Mouse (Mus musculus): ENCODE data around the gene Ttc39b. TPM values are rescaled to one million over a fixed set of nuclear protein-coding genes. Genes with fewer than 3 reads are reported as not detected.
"Not testable (repeated sequence)": the region's sequence is repeated elsewhere in the genome, so short reads cannot be mapped to it uniquely, and the experiment has no call there.

The Ttc39b gene
- total RNA-seq, 2 experiments from 2014 or later: 14.8 to 20.9 TPM

DNA sequence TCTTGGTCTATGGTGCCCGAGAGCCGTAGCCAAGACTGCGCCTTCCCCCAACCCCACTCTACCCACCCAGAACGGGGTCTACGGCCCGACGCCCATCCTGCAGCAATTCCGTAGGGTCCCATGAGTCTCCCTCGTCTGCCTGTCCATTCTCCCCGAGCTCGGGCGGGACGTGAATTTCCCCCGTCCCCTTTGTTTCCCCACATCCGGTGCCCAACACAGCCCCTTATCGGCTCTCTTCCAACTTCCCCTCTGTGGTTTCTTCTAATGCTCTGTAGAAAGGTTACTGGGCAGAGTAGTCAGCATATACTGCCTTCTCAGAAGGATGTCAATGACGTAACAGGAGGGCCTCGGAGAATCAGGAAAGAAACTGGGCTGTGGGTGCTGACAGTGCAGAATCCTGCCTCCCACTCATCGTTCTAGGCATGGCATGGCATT is 50.4 kb downstream of the Ttc39b start:
- DNase-seq: peak; percentile 26 to 66

DNA sequence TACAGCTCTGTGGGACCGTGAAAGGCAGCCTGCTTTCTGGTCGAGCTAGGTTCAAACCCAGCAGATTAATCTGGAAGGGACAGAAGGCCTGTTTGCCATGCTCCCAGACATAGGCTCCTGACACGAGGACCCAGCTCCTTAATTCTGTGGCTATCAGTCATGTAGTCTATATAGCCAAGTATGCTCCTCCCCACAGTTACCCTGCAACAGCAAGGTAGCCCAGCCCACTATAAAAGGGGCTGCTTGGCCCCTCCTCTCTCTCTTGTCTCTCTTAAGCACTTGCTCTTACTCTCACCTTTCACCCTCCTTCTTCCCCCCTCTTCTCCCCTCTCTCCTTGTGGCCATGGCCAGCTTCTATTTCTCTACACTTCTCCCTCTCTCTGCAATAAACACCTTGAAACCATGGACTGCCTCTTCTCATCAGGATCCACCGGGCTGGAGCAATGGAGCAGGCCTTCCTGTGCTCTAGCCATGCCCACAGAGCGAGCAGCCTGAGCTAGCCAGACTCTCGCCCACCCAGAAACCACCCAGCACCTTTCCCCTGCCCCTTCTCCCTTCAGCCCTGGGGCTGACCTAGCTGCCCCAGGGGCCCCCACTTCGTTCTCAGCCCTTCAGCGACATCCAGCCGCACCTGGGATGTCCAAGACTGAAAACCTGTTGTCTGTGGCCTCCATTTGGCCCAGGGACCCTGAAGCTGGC is 51.0 kb downstream of the Ttc39b start:
- no peak for DNase-seq

DNA sequence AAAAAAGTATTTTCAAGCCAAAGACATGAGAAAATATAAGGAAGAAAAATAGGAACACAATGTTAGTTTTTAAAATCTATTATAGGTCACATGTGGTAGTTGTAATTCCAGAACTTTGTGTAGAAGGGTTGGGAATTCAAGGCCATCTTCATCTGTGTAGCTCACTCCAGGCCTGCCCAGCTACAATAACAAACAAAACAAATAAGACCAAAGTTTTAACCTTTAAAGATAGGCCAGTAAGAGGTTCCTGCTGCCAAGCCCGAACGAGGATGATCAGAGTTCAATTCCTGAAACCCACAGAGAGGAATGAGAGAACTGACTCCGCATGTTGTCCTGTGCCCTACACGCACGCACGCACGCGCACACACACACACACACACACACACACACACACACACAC is 53.6 kb downstream of the Ttc39b start:
- DNase-seq: no peak

DNA sequence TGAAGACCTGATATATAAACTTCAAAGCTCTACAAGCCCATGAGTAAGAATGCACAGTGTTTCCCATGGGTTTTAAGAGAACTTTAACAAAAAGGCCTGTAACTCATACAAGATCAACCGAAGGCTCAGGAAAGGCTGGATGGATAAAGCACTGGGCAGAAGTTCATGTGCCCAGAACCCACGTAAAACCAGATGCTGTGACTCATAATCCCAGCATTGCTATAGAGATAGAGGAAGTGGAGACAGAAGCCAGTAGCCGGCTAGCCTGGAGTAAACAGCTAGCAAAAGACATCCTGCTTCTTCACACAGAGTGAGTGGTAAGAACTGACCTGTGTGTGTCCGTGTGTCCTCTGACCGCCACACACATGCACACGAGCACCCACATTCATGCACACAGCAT is 54.4 kb downstream of the Ttc39b start:
- DNase-seq: peak in 1 of 2 experiments; percentile 31

DNA sequence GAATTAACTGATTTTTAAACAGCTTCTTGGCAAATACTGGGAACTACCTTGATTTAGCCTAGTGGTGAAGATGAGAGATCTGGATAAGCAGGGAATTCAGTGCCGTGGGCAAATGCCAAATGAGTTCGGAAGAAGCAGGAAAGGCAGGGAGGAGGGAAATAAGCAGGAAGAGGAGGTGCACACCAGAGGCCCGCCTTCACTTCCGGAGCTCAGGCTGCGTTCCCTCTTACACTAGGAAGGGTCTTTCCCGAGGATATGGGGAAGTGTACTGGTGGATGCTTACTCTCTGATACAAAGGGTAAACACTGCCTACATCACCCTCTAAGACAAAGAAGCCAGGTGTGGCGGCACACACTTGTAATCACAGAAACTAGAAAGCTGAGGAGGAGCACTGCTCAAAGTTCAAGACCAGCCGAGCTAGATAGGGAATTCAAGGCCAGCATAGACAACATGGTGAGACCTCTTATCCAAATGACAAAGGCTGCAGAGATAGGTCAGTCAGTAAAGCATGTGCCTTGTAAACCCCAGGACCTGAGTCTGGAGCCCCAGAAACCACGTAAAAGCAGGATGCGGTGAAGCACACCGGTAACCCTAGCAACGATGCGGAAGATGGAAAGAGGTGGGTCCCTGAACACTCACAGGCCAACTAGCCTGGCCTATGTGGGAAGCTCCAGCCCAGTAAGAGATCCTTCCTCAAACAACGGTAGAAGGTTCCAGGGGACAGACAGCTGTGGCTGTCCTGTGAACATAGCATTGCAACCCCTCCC is 57.9 kb downstream of the Ttc39b start:
- DNase-seq: peak in 1 of 2 experiments; percentile 20

DNA sequence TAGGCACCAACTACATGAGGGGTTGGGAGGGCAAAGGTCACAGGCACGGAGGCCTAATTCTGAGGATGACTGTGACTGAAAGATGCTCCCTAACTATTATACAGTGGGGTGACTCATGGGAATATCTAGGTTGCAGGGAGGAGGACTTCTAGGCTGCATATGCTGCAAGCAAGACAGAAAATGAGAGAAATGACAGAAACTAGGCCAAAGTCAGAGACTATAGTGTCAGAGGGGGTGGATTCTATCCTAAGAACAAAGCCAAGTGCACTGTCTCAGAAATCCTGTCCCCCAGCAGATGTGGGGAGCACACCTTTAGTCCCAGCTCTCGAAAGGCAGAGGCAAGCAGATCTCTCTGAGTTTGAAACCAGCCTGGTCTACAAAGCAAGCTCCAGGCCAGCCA is 59.2 kb downstream of the Ttc39b start:
- DNase-seq: no peak

DNA sequence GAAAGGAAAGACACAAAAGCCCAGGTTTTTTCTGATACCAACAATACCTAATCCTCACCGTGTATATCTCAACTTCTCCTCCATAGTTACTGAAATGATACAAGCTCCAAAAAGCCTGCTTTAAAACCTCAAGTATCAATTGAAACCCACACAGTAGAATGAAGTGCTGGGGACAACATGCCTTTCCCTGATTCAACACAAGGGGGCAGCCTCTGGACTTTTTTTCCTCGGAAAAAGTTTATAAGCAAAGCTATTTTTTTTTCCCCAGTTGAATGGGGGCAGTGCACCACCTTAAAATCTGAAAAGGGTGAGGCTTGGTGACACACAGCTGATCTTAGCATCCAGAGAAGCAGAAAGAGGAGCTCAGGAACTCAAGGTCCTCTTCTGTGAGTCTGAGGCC is 62.1 kb downstream of the Ttc39b start:
- DNase-seq: peak; percentile 16 to 73

DNA sequence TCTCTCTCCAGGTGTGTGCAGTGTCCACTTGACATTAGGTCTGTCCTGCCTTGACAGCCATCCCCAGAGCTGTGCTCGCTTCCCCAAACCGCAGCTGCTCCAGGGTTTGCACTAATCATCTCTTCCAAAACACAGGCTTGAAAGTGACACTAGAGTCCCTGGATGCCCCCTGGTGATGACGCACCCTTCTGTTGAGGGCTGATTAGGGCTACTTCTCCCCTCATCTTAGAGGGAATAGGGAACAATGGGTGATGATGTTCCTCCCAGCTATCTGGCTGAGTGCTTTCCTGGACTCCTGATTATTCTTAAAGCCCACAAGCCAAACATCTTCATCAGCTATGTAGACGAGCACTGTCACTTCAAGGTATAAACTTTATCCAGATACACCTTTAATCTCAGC is 64.4 kb downstream of the Ttc39b start:
- DNase-seq: no peak

DNA sequence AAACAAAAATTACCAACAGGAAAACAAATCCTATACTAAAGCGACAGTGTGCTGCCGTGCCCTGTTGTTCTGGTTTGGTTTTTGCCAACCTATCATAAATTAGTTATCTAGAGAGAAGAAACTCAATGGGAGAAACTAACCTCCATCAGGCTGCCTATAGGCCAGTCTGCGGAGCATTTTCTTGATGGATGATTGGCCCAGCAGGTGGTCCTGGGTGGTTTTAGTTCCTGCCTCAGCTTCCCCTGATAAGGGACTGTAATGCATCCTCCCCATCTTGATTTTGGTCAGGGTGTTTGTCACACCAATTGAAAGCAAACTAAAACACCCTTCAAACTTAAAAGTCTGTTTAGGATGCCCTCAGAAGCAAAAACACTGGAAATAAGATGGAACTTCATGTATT is 65.8 kb downstream of the Ttc39b start:
- DNase-seq: no peak

DNA sequence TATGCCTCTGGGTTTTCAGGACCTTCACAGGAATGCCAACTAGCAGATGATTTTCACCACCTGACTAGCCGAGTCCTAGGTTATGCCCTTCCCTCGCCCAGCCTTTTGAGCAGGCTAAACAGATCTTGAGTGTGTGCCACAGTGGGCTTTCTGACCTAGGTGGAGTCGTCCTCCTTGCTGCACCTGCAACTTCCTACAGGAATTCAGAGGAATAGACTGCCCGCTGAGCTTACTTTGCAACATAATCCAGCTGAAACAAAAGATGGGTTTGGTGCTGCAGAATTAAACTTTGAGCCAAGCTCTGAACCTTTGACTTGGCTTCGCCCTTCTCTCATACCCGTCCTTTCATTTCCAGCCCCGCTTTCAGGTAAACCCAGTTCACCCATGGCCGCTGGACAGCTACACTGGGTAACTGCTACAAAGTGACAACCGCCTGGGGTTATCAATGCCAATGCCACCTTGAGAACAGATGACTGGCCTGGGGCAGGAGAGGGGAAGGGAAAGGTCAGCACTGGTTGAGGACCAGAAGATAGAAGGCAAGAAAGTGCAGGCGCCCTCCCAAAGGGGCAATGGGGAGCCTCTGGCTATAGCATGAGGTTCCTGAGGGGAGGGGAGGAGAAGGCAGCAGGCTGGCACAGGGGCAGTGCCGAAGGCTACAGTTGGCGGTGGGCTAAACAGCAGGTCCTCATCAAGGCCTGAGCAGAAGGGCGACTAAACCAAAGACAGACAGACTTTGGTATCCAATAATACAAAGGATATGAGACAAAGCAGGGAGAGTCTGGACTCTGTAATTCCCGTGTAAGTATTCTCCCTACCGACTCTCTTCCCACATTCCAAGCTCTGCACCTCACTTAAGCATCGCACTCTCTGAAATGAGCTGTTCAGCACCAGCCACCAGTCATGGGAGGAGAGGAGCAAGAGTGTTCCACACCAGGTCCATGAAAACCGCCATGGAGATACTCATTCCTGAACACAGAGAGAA is 66.5 kb downstream of the Ttc39b start:
- DNase-seq: no peak

DNA sequence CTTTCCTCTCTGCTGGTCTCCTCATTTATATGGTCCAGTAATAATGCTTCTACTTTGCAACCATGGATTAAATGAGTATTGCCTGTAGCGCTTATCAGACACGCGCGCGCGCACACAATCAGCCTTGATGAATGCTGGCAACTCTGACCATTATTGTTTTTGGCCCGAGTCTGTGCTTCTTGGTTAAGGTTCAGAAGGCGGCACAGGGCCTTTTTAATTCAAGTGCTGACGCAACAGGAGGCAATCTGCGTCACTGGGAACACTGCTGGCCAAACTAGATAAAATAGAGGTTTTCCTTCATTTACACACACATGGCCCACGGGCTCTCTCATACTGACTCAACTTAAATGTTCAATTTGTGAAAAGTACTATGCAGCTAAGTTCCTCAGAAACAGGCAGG is 67.3 kb downstream of the Ttc39b start:
- peak; percentile 52 to 64 for DNase-seq

DNA sequence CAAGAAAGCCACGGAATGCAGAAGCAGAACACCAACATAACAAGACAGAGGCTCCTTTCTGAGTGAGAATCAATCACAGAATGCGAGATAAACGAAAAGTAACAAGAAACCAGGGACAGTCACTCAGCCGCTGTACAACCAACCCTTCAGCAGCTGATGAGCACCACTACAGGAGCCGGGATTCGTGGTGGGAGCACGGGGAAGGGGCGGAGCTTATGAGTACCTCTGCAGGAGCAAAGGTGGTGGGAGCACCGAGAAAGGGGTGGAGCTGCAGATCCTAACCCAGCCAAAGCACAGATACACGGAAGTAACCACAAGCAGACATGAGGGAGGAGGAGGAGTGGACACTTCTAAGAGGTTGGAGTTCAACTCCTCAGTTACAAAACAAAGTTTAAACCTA is 69.1 kb downstream of the Ttc39b start:
- no peak for DNase-seq

DNA sequence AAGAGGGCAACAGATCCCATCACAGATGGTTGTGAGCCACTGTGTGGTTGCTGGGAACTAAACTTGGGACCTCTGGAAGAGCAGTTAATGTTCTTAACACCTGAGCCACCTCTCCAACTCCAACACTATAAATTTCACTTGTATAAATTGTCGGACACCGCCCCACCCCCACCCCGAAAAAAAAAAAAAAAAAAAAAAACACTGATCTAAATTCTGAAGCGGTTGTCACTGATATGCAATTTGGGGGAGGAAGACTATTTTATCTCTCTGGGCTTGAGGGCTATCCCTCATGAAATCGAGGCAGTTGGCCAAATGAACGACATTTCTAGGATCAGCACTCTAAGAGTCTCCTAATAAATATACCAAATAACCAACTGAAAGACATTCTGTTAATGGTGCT is 70.4 kb downstream of the Ttc39b start:
- no peak for DNase-seq

DNA sequence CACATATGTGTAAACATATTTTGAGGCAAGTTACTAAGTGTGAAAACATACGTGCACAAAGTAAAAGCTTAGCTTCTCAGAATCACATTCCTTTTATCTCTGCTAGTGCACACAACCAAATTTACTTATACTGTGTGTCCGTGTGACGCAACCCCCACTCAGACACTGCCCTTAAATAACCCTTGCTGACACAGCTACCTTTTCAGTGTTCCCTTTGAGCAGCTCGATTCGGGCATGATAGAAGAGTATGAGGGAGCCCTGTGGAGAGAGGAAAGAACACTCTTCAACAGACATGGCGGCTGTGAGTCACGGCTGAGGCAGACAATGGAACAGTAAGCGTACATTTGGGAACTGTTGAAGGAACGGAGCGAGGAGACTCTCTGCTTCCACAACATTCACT is 80.3 kb downstream of the Ttc39b start:
- DNase-seq: no peak

DNA sequence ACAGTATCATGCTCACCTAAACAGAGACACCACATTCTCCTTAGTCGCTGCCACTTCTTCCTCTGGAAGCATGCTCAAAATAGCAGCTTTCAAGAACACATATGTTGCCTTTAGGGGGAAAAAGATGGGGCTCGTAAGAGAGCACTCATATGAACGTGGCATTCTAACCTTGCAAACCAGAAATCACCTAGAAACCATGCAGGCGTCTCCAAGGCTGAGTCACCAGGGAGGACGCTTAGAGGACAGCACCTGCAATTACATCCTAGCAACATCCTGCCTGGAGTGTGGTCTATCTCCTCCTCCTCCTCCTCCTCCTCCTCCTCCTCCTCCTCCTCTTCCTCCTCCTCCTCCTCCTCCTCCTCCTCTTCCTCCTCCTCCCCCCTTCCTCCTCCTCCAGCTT is 82.4 kb downstream of the Ttc39b start:
- no peak for DNase-seq

DNA sequence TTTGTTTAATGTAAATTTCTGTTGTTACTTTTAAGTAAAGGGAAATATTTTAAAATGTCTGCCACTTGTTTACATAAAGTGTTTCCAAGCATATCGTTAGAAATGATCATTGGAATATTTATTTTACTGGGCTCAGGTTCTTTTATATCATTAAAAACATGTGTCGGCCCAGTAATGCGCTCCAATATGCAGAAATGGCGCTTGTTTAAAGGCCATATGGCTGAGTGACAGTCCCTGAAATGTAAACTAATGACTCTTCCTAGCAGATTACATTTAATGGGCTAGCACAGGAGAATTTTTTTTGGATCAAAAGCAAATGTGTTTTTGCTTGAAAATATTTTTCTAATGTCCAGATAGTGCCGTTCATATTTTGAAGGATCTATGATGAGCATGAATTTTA is 86.4 kb downstream of the Ttc39b start:
- no peak for DNase-seq

DNA sequence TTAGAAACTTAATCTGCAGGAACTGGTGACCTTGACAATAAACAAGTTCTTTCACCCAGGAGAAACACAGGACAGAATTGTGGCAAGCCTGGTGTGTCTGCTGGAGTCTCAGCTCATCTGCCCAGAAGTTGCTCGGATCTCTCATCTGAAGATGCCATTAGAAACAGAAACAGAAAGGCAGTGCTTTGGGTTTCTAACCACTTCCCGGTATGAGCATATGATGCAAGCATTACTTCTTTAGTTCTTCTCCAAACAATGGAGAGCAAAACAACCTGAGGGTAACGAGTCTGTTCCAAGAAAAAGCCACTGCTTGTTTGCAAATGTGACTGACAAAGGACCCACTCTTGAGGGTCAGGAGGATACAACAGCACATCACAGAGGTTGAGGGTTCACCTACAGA is 88.8 kb downstream of the Ttc39b start:
- DNase-seq: not testable (repeated sequence)

DNA sequence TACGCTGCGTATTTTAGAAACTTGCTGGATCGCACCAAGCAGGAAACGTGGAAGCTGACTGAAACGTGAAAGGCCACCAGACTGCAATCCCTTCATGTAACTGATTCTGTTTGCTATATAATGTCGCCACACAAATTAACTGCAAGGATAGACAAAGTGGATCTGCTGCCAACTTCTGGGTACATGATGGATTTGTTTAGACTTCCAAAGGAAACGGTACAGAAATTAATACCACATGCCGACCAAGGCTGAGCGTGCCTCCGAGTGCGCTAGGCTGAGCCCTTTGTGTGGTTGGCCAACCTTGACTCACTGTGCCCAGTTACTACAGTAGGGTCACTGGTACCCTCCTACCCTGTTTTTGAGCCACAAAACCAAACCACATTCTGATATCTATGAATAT is 89.3 kb downstream of the Ttc39b start:
- DNase-seq: no peak

DNA sequence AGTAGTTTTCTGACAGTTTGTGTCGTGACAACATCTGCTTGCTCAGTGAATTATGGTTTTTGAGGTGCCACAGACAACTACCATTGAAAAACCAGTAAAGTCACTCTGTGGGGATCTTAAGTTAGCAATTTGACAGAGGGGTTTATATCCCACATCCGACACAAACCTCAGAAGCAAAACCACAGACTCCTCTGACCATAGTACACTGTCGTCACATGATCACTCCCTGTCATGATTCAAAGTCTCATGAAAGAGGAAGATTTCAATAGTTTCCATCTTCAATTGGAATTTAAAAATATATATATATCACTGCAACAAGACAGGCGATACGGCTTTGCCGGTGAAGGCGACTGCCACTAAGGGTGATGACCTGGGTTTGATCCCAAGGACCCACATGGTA is 89.9 kb downstream of the Ttc39b start:
- no peak for DNase-seq

DNA sequence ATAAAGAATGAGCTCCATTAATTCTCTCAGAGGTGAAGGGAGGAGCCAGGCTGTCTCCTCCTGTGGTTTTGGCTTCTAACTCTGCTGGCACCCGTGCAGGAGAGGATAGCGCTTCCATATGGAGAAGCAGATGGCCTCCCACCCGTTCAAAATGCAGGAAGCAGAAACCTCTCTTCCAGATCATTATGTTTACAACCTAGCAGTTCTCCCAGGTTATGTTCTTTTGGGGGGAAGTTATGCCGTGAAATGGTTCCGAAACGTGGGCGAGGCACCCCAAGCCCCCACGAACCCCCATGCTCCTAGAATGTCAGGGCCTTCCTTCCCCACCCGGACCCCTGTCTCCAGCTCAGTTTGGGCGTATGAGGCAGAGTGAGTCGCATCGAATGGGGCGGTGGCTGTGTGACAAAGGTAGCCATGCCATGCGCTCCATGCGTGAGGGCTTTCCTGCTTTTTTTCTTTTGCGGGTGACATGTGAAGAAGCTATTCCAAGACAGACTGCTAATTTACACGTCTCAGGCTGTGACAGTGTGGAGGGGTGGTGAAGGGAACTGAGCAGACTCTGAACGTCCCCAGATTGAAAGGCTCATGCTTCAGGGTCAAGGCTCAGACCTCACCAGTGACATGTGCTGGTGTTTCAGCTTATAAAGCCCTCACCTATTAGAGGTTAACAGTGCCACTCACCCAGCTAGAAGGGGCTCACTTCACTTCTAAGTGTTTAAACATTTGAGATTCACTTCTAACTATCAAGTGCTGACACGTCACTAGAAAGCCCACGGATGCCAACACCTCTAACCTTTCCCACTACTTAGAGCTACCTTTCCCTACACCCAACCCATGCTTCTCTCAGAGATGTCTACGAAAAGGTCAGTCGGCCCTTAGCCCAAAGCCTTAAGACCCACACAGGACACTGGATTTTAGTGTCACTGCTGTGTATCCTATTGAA is 90.6 kb downstream of the Ttc39b start:
- no peak for DNase-seq

DNA sequence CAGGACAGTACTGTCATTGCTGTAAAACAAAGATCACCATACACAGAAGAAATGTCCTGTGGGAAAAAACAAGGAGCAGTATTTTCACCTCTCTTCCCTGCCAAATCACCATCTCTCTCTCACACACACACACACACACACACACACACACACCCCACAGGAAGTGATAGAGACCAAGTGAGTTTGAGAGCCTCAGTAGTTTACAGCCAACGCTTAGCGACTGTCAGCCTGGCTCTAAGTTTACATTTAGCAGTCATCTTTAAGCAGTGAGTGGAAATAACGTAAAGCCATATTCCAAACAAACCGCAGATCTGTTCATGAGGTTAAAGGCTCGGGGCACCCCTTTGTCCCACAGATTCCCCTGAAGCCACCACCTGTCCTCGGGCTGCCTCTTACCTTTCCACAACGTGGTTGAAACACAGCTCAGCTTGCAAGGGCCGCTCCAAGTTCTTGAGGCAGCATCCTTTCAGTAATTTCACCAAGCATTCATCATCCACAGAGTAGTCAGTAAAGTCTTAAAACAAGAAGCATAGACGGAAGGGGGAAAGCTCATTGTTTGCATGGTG is 91.7 kb downstream of the Ttc39b start:
- no peak for DNase-seq

Data from heart, adult 18-20 months (tissue).